Mouse (Mus musculus): ENCODE data around the gene Srgap1. TPM values are rescaled to one million over a fixed set of nuclear protein-coding genes. Genes with fewer than 3 reads are reported as not detected.

The Srgap1 gene
- polyA plus RNA-seq, 1 experiment, result 67.1 TPM

DNA sequence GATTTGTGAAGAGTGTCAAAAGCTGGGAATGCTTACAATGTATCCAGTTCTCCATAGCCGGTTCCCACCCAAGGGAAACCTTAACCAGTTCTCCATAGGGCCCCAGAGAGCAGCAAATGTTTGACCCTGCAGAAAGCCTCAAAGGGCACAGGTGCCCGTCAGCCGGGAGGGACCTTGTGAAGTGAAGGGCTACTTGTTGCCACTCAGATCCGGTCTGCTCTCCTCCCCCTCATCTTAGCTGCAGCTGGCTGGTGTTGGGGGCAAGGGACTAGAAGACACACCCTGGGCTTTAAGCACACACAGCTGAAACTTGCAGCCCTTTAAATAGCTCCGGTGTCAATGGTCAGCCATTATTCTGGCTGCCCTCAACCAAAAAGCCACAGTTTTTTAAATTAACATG is 30.1 kb downstream of the Srgap1 start:
- no peak for DNase-seq (ENCODE audit: low read depth)
- TF ChIP-seq POLR2A (IDR thresholded peaks at IDR 0.05; ENCODE audit: borderline replicate concordance, extremely low read depth, insufficient read depth, insufficient read length, poor library complexity, severe bottlenecking) (no peak), CTCF (IDR thresholded peaks at IDR 0.05; ENCODE audit: borderline replicate concordance, extremely low read depth, insufficient read depth, insufficient read length) (no peak)

DNA sequence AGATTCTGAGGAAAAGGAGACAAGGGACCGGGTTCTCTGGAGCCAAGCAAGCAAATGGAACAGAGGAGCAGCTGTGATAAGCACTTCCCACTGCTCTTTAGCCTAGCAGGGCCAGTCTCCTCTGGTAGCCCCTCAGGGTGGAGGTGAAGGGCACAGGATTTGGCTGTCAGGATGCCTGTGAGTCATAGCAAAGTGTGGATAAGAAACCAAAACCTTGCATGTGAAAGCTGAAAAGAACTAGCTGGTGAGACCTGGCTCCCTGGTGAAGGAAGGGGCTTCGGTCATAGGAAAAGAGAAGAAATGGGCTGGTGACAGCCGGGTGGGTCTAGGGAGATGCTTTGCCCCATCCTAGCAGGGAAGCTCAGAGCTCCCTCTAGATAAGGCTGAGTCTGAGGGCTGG is 30.5 kb downstream of the Srgap1 start:
- DNase-seq (ENCODE audit: low read depth), result no peak
- no peak for TF ChIP-seq CTCF (IDR thresholded peaks at IDR 0.05; ENCODE audit: borderline replicate concordance, extremely low read depth, insufficient read depth, insufficient read length)
- no peak for TF ChIP-seq POLR2A (IDR thresholded peaks at IDR 0.05; ENCODE audit: borderline replicate concordance, extremely low read depth, insufficient read depth, insufficient read length, poor library complexity, severe bottlenecking)

- no peak for DNase-seq (ENCODE audit: low read depth)
Observed at GRCm38 (mm10) chr10:122012321-122012720, 34.8 kb downstream of the Srgap1 start.

GRCm38 (mm10) chr10:122008731-122009391 is 38.3 kb downstream of the Srgap1 start:
- DNase-seq (ENCODE audit: low read depth), result peak; percentile 63

More at GRCm38 (mm10) chr10:122012321-122012720, 34.8 kb downstream of the Srgap1 start:
- TF ChIP-seq CTCF (IDR thresholded peaks at IDR 0.05; ENCODE audit: borderline replicate concordance, extremely low read depth, insufficient read depth, insufficient read length) (no peak), POLR2A (IDR thresholded peaks at IDR 0.05; ENCODE audit: borderline replicate concordance, extremely low read depth, insufficient read depth, insufficient read length, poor library complexity, severe bottlenecking) (no peak)

DNA sequence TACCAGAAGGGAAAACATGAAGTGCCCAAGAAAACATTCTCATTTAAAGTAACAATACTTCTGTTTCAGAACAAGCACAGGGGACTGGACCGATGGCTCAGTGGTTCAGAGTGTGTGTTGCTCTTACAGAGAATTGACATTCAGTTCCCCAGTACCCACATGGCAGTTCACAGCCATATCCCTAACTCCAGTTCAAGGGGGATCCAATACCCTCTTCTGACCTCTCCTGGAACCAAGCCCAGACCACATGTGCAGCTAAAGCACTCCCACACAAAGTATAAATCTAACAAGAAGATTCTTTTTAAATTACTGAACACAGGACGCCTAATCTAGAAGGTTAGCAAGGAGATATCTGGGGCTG is 38.8 kb downstream of the Srgap1 start:
- DNase-seq (ENCODE audit: low read depth), result no peak
- no peak for TF ChIP-seq CTCF (IDR thresholded peaks at IDR 0.05; ENCODE audit: borderline replicate concordance, extremely low read depth, insufficient read depth, insufficient read length)
- no peak for TF ChIP-seq POLR2A (IDR thresholded peaks at IDR 0.05; ENCODE audit: borderline replicate concordance, extremely low read depth, insufficient read depth, insufficient read length, poor library complexity, severe bottlenecking)

More at GRCm38 (mm10) chr10:122008731-122009391, 38.3 kb downstream of the Srgap1 start:
- no peak for TF ChIP-seq CTCF (IDR thresholded peaks at IDR 0.05; ENCODE audit: borderline replicate concordance, extremely low read depth, insufficient read depth, insufficient read length)
- no peak for TF ChIP-seq POLR2A (IDR thresholded peaks at IDR 0.05; ENCODE audit: borderline replicate concordance, extremely low read depth, insufficient read depth, insufficient read length, poor library complexity, severe bottlenecking)

DNA sequence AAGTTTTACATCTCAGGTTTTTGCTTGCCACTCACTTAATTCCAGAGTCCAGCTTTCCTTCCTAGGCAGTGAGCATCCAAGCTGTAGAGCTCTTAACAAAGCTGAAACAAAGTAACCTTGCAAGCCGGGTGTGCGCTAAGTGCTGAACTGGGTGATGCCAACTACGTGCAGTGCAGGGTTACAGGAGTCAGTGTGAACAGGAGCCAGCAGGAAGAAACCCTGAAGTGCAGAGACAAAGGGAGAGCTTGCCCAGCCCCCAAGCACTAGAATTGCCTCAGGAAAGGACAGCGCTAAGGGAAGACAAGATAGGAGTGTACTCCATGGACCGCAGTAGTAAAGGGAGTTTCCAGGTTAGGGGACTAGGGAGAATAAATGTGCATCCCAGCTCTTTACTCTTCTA is 40.5 kb downstream of the Srgap1 start:
- no peak for DNase-seq (ENCODE audit: low read depth)

GRCm38 (mm10) chr10:122006151-122006550 is 41.0 kb downstream of the Srgap1 start:
- no peak for DNase-seq (ENCODE audit: low read depth)
- TF ChIP-seq CTCF (IDR thresholded peaks at IDR 0.05; ENCODE audit: borderline replicate concordance, extremely low read depth, insufficient read depth, insufficient read length) (no peak), POLR2A (IDR thresholded peaks at IDR 0.05; ENCODE audit: borderline replicate concordance, extremely low read depth, insufficient read depth, insufficient read length, poor library complexity, severe bottlenecking) (no peak)

More for the DNA sequence above, 40.5 kb downstream of the Srgap1 start:
- no peak for TF ChIP-seq CTCF (IDR thresholded peaks at IDR 0.05; ENCODE audit: borderline replicate concordance, extremely low read depth, insufficient read depth, insufficient read length)
- no peak for TF ChIP-seq POLR2A (IDR thresholded peaks at IDR 0.05; ENCODE audit: borderline replicate concordance, extremely low read depth, insufficient read depth, insufficient read length, poor library complexity, severe bottlenecking)

GRCm38 (mm10) chr10:122005560-122005959 is 41.6 kb downstream of the Srgap1 start:
- TF ChIP-seq POLR2A (IDR thresholded peaks at IDR 0.05; ENCODE audit: borderline replicate concordance, extremely low read depth, insufficient read depth, insufficient read length, poor library complexity, severe bottlenecking) (no peak), CTCF (IDR thresholded peaks at IDR 0.05; ENCODE audit: borderline replicate concordance, extremely low read depth, insufficient read depth, insufficient read length) (no peak)
- peak; percentile 66 for DNase-seq (ENCODE audit: low read depth)

DNA sequence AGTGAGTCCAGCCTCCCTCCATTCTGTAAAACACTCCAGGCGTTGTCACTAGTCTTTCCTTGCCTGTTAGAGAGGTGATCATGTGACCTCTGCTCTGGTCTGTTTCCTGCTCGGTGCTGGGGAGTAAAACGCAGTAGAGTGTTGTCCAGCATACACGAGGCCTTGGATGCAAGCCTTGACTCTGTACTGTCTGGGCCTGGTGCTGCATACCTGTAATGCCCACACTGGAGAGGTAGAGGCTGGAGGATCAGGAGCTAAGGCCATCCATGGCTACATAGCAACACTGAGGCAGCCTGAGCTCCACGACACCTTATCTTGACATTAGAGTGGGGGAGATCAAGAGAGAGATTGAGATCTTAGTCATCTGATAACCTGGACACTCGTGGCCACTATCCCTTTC is 44.2 kb downstream of the Srgap1 start:
- no peak for TF ChIP-seq CTCF (IDR thresholded peaks at IDR 0.05; ENCODE audit: borderline replicate concordance, extremely low read depth, insufficient read depth, insufficient read length)
- no peak for TF ChIP-seq POLR2A (IDR thresholded peaks at IDR 0.05; ENCODE audit: borderline replicate concordance, extremely low read depth, insufficient read depth, insufficient read length, poor library complexity, severe bottlenecking)
- no peak for DNase-seq (ENCODE audit: low read depth)

GRCm38 (mm10) chr10:121998806-121999205 is 48.3 kb downstream of the Srgap1 start:
- TF ChIP-seq POLR2A (IDR thresholded peaks at IDR 0.05; ENCODE audit: borderline replicate concordance, extremely low read depth, insufficient read depth, insufficient read length, poor library complexity, severe bottlenecking) (no peak), CTCF (IDR thresholded peaks at IDR 0.05; ENCODE audit: borderline replicate concordance, extremely low read depth, insufficient read depth, insufficient read length) (no peak)
- DNase-seq (ENCODE audit: low read depth), result no peak

DNA sequence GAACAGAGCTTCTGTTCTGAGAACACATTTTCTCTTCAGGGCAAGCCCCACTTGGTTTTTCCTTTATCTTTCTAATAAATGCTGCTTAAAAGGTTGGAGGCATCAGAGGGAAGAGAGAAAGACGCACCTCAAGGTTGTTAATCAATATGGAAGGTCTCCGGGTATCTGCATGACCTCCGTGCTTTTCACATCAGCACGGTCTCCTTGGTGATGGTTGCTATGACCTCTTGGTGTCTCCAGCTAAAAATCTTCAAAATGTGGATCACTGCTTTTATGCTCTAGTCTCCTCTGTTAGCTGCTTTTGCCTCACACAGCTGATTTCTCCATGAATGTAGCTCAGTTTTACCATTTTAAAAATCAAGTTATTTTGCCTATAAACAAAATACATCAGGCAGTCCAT is 50.6 kb downstream of the Srgap1 start:
- no peak for TF ChIP-seq CTCF (IDR thresholded peaks at IDR 0.05; ENCODE audit: borderline replicate concordance, extremely low read depth, insufficient read depth, insufficient read length)
- DNase-seq (ENCODE audit: low read depth), result peak; percentile 43

DNA sequence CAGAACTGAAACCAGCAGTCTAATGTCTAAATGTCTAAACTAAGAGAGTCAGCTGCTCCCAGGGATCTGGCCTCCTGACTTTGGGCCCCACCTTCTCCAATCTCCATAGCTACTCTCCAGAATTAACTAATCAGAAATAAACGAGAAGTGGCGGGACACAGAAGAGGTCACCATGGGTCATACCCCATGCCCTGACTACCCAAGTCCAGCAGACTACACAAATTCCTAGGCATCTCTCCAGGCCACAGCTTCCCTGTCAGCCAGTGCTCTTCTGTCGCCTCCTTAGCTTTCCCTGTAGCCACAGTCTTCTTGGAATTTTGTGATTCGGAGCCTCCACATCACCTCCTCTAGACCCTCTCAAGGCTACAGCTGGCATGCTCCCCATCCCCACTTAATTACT is 51.7 kb downstream of the Srgap1 start:
- TF ChIP-seq POLR2A (IDR thresholded peaks at IDR 0.05; ENCODE audit: borderline replicate concordance, extremely low read depth, insufficient read depth, insufficient read length, poor library complexity, severe bottlenecking), result no peak
- TF ChIP-seq CTCF (IDR thresholded peaks at IDR 0.05; ENCODE audit: borderline replicate concordance, extremely low read depth, insufficient read depth, insufficient read length), result no peak
- DNase-seq (ENCODE audit: low read depth), result no peak

Data from brain, embryonic 14.5 days (tissue).